Comparison of ENCODE assay signal across 8 mouse cellular contexts in genomic region chr11:8467403-8468160, GRCm38 (mm10).
DNase-seq lines count a peak whose midpoint lies in the region; TF ChIP-seq lines count a peak whose summit lies in the region.

No protein-coding gene starts in this region.

- H3K36me3 ChIP-seq in kidney, adult 2 months (ENCODE audit: control insufficient read depth, insufficient read depth, low read length), result no peaks in the 10 kb centered on the region
- no peaks in the 10 kb centered on the region for H3K36me3 ChIP-seq in thymus, adult 2 months (ENCODE audit: control insufficient read depth, insufficient read depth, low read length)

- TF ChIP-seq CTCF in kidney, adult 2 months (conservative IDR thresholded peaks at IDR 0.05; ENCODE audit: insufficient read depth, insufficient read length, low read depth, low read length), result no peak
- TF ChIP-seq CTCF in brain, embryonic 14.5 days (IDR thresholded peaks at IDR 0.05; ENCODE audit: borderline replicate concordance, extremely low read depth, insufficient read depth, insufficient read length), result no peak
- TF ChIP-seq CTCF in thymus, adult 2 months (IDR thresholded peaks at IDR 0.05; ENCODE audit: borderline replicate concordance, control insufficient read depth, extremely low read depth, insufficient read depth, low read length, poor library complexity), result no peak

- no peak for TF ChIP-seq POLR2A in kidney, adult 2 months (IDR thresholded peaks at IDR 0.05; ENCODE audit: low read depth, low read length)
- no peak for TF ChIP-seq POLR2A in brain, embryonic 14.5 days (IDR thresholded peaks at IDR 0.05; ENCODE audit: borderline replicate concordance, extremely low read depth, insufficient read depth, insufficient read length, poor library complexity, severe bottlenecking)
- no peak for TF ChIP-seq POLR2A in thymus, adult 2 months (IDR thresholded peaks at IDR 0.05; ENCODE audit: control insufficient read depth, extremely low read depth, insufficient read depth, low read length, poor library complexity)

- 62% methylated on average over 13 of the region's 13 CpGs for WGBS in kidney, adult 2 months
- WGBS in thymus, adult 2 months, result 88% methylated on average over 13 of the region's 13 CpGs

- DNase-seq in kidney, adult 2 months, result no peak
- no peak for DNase-seq in kidney, postnatal 14 days
- DNase-seq in brain, embryonic 14.5 days (ENCODE audit: low read depth), result peak; percentile 69
- peak; percentile 29 for DNase-seq in heart, postnatal 4 days
- peak; percentile 30 for DNase-seq in mesoderm, embryonic 11.5 days (ENCODE audit: low read depth, low spot score)
- DNase-seq in thymus, adult 2 months, result no peak
- no peak for DNase-seq in spleen, adult 12 weeks (ENCODE audit: low spot score)
- no peak for DNase-seq in spleen, postnatal 10 days (ENCODE audit: low spot score in 2 of 2)

- H3K4me1 ChIP-seq in kidney, adult 2 months (ENCODE audit: control insufficient read depth, insufficient read depth, low read length), result peaks cover 4% of the 10 kb centered on the region; the same call in 1 of the 2 replicates
- peaks cover 12% of the 10 kb centered on the region for H3K4me1 ChIP-seq in thymus, adult 2 months (replicated peaks; ENCODE audit: control insufficient read depth, insufficient read depth, low read length)

- H3K27me3 ChIP-seq in kidney, adult 2 months (replicated peaks; ENCODE audit: control insufficient read depth, insufficient read depth, low read length), result no peaks in the 10 kb centered on the region
- no peaks in the 10 kb centered on the region for H3K27me3 ChIP-seq in thymus, adult 2 months (ENCODE audit: control insufficient read depth, insufficient read depth, low read length)

- peak overlapping the region; percentile 14 for H3K27ac ChIP-seq in kidney, adult 2 months (ENCODE audit: insufficient read depth, low read depth, low read length)
- no peak overlapping the region for H3K27ac ChIP-seq in thymus, adult 2 months (ENCODE audit: control insufficient read depth, insufficient read depth, low read length)

- H3K4me3 ChIP-seq in kidney, adult 2 months (ENCODE audit: insufficient read depth, low read depth, low read length), result peak overlapping the region; percentile 37
- no peak overlapping the region for H3K4me3 ChIP-seq in thymus, adult 2 months (ENCODE audit: control insufficient read depth, insufficient read depth, low read length)

Comparison
In these comparisons a context has a peak if more than half of its experiments do, and no peak if none do; other contexts are left out.
1. DNase-seq: peak in brain, embryonic 14.5 days (single experiment), heart, postnatal 4 days (single experiment) and mesoderm, embryonic 11.5 days (single experiment); none in kidney, adult 2 months (single experiment), kidney, postnatal 14 days (single experiment), thymus, adult 2 months (single experiment), spleen, adult 12 weeks (single experiment) and spleen, postnatal 10 days (0 of 2).